Mouse (Mus musculus): Measurements from ENCODE around the gene Elf2. TPM values are rescaled to one million over a fixed set of nuclear protein-coding genes. Genes with fewer than 3 reads are reported as not detected.

The Elf2 gene
- total RNA-seq, 2 experiments from 2014 or later, result 48.5 to 51.8 TPM

DNA sequence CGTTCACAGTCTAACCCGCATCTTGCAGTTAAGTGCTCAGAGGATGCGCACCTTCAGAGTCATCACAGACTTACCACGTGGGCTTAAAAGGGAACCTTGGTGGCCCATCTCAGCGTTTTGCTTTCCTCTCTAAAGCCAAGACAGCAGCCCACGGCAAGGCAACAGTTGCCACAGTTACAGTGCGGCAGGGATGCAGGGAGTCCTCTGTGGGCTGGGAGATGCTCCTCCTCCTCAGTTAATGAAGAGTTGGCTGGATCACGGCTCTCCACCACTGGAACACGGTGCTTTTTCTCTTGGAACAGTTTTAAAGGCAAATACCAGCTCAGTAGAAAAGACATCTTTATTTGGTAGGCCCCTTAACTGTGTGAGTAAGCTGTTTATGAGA, 111.7 kb downstream of the Elf2 start:
- DNase-seq (ENCODE audit: extremely low spot score in 1 of 2, low spot score in 2 of 2), result peak; percentile 47 to 63
- TF ChIP-seq CTCF (IDR thresholded peaks at IDR 0.05), result no peak
- Histone ChIP-seq H3K4me3 (no peak overlapping the region), H3K27ac (peak overlapping the region; percentile 52)
- intact Hi-C loops (cut with DNase I), result no loop called here

- peak; percentile 45 for TF ChIP-seq CTCF (IDR thresholded peaks at IDR 0.05)
- H3K4me3 ChIP-seq, result no peak overlapping the region
- intact Hi-C loops (cut with DNase I), result no loop called here
- peak overlapping the region; percentile 52 for H3K27ac ChIP-seq
- peak in 1 of 2 experiments; percentile 44 for DNase-seq (ENCODE audit: extremely low spot score in 1 of 2, low spot score in 2 of 2)
These were observed 112.2 kb downstream of the Elf2 start for GRCm38 (mm10) chr3:51228038-51228820.

- H3K27ac ChIP-seq, result no peak overlapping the region
- H3K4me3 ChIP-seq, result no peak overlapping the region
- TF ChIP-seq CTCF (IDR thresholded peaks at IDR 0.05), result no peak
- no peak for DNase-seq (ENCODE audit: extremely low spot score in 1 of 2, low spot score in 2 of 2)
- intact Hi-C loops (cut with DNase I), result no loop called here
These were observed 113.9 kb downstream of the Elf2 start for GRCm38 (mm10) chr3:51226601-51227000.

DNA sequence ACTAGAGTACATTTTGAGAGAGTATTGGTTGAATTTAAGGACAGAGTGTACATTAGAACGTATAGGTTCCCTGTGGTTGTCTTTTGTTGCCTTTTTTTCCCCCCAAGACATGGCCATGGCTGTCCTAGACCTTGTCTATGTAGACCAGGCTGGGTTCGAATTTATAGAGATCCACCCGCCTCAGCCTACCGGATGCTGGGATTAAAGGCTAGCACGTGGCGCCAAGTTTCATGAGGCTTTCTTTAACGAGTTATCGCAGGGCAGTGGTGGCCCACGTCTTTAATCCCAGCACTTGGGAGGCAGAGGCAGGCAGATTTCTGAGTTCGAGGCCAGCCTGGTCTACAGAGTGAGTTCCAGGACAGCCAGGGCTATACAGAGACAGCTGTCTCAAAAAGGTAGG, 114.5 kb downstream of the Elf2 start:
- H3K4me3 ChIP-seq, result peak overlapping the region; percentile 85
- no peak overlapping the region for H3K27ac ChIP-seq
- no peak for TF ChIP-seq CTCF (IDR thresholded peaks at IDR 0.05)
- no peak for DNase-seq (ENCODE audit: extremely low spot score in 1 of 2, low spot score in 2 of 2)
- intact Hi-C loops (cut with DNase I), result no loop called here

GRCm38 (mm10) chr3:51225226-51225750, 115.2 kb downstream of the Elf2 start:
- H3K4me3 ChIP-seq, result peak overlapping the region; percentile 85
- no peak for TF ChIP-seq CTCF (IDR thresholded peaks at IDR 0.05)
- DNase-seq (ENCODE audit: extremely low spot score in 1 of 2, low spot score in 2 of 2), result no peak
- H3K27ac ChIP-seq, result peak overlapping the region; percentile 100
- intact Hi-C loops (cut with DNase I), result no loop called here

DNA sequence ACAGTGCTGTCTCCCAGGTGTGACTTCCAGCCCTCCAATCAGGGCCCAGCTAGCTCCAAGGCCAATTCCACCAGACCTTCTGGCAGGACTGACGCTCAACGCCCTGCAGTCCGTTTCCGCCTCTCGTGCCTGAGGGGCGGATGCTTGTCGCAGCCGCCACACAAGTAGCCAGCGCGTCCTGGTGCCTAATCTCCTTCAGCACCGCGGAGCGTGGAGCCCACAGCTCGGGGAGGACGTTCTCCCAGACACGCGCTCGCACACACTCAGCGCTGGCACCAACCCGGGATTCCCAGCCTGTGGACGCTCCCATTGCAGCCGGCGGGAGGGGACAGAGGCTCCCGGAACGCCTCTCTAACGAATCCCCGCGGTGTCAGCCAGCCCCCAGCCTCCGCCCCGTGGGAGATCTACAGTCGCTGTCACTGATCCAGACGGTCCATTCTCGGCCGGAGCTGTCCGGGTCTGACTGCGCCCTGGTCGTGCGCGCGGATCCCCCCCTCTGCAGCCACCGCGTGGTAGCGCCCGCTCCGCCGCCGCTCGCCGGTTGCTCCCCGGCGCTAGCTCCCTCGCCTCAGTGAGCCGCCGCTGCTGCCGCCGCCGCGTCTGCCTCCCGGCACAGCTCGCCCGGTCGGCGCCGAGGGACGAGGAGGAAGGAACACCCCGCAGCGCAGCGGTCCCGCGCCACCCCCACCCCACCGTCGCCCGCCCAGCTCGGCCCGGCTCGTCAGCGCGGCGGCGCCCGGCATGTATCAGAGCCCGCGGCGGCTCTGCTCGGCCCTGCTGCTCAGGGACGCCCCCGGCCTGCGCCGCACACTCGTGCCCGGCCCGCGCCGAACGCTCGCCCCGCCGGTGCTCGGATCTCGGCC, 115.9 kb downstream of the Elf2 start, which contains the start of gene Noct:
TSS of gene Noct (plus strand) at position 85 of the 863 bp plus-strand sequence.
- no peak for TF ChIP-seq CTCF (IDR thresholded peaks at IDR 0.05)
- Histone ChIP-seq H3K4me3 (peak within 1 kb of the TSS; percentile 85), H3K27ac (peak within 1 kb of the TSS; percentile 100)
- intact Hi-C loops (cut with DNase I), result loop anchor here (1.0 kb wide), 2 partner anchors 29 to 52 kb away; no protein-coding TSS in a partner anchor
- peak; percentile 87 to 88 for DNase-seq (ENCODE audit: extremely low spot score in 1 of 2, low spot score in 2 of 2)

DNA sequence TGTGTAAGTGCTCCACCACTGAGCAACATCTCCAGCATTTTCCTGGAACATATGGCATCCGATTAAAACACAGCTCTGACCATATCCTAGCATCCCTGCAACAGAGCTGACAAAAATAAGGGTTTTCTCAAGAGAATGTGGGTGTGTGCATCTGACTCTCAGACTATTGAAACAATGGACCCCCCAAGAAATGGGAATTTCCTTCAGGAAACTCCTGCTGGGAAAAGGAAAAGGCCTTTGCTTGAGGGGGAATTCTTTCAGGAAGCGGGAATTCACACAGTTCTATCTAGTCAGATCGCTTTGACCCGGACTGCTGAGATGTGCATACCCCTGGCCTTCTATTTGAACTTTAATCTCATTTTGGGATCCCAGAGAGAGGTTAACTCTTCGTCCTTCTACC, 116.9 kb downstream of the Elf2 start:
- Histone ChIP-seq H3K4me3 (peak overlapping the region; percentile 85), H3K27ac (peak overlapping the region; percentile 100)
- intact Hi-C loops (cut with DNase I), result no loop called here
- no peak for DNase-seq (ENCODE audit: extremely low spot score in 1 of 2, low spot score in 2 of 2)
- TF ChIP-seq CTCF (IDR thresholded peaks at IDR 0.05), result no peak

DNA sequence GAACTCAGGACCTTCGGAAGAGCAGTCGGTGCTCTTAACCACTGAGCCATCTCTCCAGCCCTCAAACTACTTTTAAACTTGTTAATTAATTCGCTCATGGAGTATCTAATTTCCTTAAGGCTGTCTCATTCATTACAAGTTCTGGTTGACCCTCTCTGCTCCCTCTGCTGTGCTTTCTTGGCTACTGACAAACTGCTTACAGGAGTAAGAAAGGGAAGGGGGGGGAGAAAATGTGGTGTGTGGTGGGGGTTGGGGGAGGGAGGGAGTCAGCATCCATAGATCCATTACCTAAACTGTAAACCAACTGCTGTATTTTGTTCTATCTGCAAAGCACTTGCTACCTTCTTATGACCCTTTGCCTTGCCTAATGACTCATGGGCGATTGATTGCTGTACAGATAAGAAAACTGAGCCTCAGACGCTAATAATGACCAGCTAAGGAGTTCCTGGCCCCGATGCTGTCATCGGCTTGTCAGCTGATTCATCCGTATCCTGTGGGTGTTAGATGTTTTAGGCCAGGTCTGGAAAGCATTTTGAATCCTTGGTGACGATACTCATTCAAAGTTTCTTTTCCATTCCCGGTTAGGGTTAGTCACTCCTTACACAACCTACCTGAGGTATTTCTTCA, 117.5 kb downstream of the Elf2 start:
- intact Hi-C loops (cut with DNase I), result no loop called here
- Histone ChIP-seq H3K4me3 (no peak overlapping the region), H3K27ac (no peak overlapping the region)
- DNase-seq (ENCODE audit: extremely low spot score in 1 of 2, low spot score in 2 of 2), result no peak
- TF ChIP-seq CTCF (IDR thresholded peaks at IDR 0.05), result no peak

DNA sequence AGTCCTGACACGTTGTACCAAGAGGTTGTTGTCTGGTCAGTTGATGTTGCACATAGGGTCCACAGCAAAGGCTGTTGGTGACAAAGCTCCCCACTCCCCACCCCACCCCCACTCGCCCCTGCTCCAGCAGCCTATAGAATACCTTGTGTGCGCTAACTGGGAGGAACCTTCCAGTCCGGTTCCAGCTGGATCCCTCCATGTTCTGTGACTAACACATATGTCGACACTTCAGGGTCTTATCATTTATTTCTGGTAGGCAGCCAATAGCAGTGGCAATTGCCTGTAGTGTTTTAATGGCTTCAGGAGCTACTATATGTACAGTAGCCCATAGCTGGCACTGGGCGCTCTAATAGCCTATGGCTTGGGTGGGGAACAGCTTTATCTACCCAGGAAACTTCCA, 118.2 kb downstream of the Elf2 start:
- no peak overlapping the region for H3K27ac ChIP-seq
- TF ChIP-seq CTCF (IDR thresholded peaks at IDR 0.05), result no peak
- no peak overlapping the region for H3K4me3 ChIP-seq
- no peak for DNase-seq (ENCODE audit: extremely low spot score in 1 of 2, low spot score in 2 of 2)
- intact Hi-C loops (cut with DNase I), result no loop called here

DNA sequence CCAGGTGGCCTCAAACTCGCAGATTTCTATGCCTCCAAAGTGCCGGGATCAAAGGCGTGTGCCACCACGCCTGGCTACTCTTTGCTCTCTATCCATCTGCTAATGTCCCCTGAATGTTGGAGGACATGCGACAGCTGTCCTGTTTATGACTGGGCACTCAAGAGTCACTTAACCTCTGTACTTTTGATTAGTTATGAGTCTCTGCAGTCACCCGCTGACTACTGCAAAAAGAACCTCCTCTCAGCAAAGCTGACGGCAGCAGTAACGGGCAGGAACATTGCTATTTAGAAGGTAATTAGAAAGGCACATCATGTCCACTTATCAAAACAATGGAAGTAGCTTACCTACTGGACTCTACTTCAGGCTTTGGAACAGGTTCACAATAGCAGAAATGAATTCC, 118.6 kb downstream of the Elf2 start:
- no peak for TF ChIP-seq CTCF (IDR thresholded peaks at IDR 0.05)
- DNase-seq (ENCODE audit: extremely low spot score in 1 of 2, low spot score in 2 of 2), result no peak
- intact Hi-C loops (cut with DNase I), result no loop called here
- no peak overlapping the region for H3K27ac ChIP-seq
- H3K4me3 ChIP-seq, result no peak overlapping the region

DNA sequence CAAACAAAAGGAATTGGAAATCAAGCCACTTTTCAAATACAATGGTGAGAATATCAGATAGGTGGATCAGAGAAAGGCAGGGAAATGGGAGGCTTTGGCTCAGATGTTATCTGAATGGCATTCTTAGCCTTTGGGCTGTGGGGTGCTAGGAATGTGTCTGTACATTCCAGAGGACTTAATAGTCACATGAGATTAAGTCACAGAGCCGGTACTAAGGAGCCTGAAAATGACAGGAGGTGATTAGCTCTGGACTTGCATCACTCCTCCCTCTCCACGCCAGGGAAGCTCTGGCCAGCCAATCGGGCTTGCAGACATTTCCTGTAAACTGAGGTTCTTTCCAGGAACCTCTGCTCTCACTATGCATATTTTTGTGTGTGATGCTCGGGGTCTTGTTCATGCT, 119.6 kb downstream of the Elf2 start:
- Histone ChIP-seq H3K27ac (no peak overlapping the region), H3K4me3 (no peak overlapping the region)
- intact Hi-C loops (cut with DNase I), result no loop called here
- no peak for TF ChIP-seq CTCF (IDR thresholded peaks at IDR 0.05)
- DNase-seq (ENCODE audit: extremely low spot score in 1 of 2, low spot score in 2 of 2), result no peak
